Mouse (Mus musculus) bone marrow, adult 2 months (tissue): ENCODE data around the gene Cnnm2.

Source experiments
- CTCF ChIP-seq: fragments of 200-500 bp; IDR thresholded peaks from 2 replicates; pipeline ENCODE4 v1.5.1; 2011; ENCODE audit warnings: low read length, control low read depth; ENCODE audit not compliant: control insufficient read depth, insufficient read depth
- POLR2A ChIP-seq: fragments of 200-500 bp; IDR thresholded peaks from 2 replicates; pipeline ENCODE4 v1.6.1; 2011; ENCODE audit warnings: low read depth, mild to moderate bottlenecking, control low read depth, low read length, borderline replicate concordance; ENCODE audit not compliant: control insufficient read depth

DNA sequence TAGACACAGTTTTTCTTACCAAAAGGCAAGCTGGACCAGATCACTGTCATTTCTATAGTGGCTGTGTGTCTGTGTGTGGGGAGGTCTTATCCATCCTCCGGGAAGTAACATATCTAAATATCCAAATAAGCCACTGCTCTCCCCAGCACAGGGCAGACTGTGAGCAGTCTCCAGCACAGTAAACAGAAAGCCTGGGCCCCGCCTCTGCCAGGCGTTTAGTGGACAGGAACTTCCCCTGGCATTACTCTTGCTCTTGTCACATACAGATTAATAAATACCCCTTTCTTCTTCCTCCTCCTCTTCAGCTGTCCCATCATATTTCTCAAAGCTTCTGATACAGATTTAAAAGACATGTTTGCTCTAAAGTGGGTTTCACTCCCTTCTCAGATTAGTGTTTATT is 101.2 kb downstream of the Cnnm2 start:
- no peak for TF ChIP-seq CTCF
- TF ChIP-seq POLR2A: no peak
